Mouse (Mus musculus): ENCODE measurements around the gene Me3.

Me3 gene

GRCm38 (mm10) chr7:89829201-89829600 is 197.0 kb downstream of the Me3 start:
- no peak for DNase-seq (ENCODE audit: low read depth, low spot score)

- no peak for DNase-seq (ENCODE audit: low read depth, low spot score)
Observed at GRCm38 (mm10) chr7:89833521-89833920, 201.3 kb downstream of the Me3 start.

- DNase-seq (ENCODE audit: low read depth, low spot score): no peak
Observed at GRCm38 (mm10) chr7:89835566-89835965, 203.4 kb downstream of the Me3 start.

GRCm38 (mm10) chr7:89836676-89837075 is 204.5 kb downstream of the Me3 start:
- no peak for DNase-seq (ENCODE audit: low read depth, low spot score)

- no peak for DNase-seq (ENCODE audit: low read depth, low spot score)
Observed at GRCm38 (mm10) chr7:89837841-89838240, 205.6 kb downstream of the Me3 start.

GRCm38 (mm10) chr7:89839721-89840120 is 207.5 kb downstream of the Me3 start:
- no peak for DNase-seq (ENCODE audit: low read depth, low spot score)

GRCm38 (mm10) chr7:89841670-89842403 is 209.6 kb downstream of the Me3 start:
- peak; percentile 56 for DNase-seq (ENCODE audit: low read depth, low spot score)

GRCm38 (mm10) chr7:89842404-89842715 is 210.2 kb downstream of the Me3 start:
- no peak for DNase-seq (ENCODE audit: low read depth, low spot score)

- DNase-seq (ENCODE audit: low read depth, low spot score): no peak
Observed at GRCm38 (mm10) chr7:89843121-89843520, 210.9 kb downstream of the Me3 start.

GRCm38 (mm10) chr7:89843533-89843932 is 211.3 kb downstream of the Me3 start:
- no peak for DNase-seq (ENCODE audit: low read depth, low spot score)

- no peak for DNase-seq (ENCODE audit: low read depth, low spot score)
Observed at GRCm38 (mm10) chr7:89845669-89846068, 213.5 kb downstream of the Me3 start.

GRCm38 (mm10) chr7:89850510-89850909 is 218.3 kb downstream of the Me3 start:
- DNase-seq (ENCODE audit: low read depth, low spot score): no peak

GRCm38 (mm10) chr7:89852158-89853095 is 220.2 kb downstream of the Me3 start:
- DNase-seq (ENCODE audit: low read depth, low spot score): no peak

- DNase-seq (ENCODE audit: low read depth, low spot score): no peak
Observed at GRCm38 (mm10) chr7:89853131-89853530, 220.9 kb downstream of the Me3 start.

GRCm38 (mm10) chr7:89855196-89855595 is 223.0 kb downstream of the Me3 start:
- DNase-seq (ENCODE audit: low read depth, low spot score): no peak

GRCm38 (mm10) chr7:89856440-89857217 is 224.4 kb downstream of the Me3 start:
- no peak for DNase-seq (ENCODE audit: low read depth, low spot score)

GRCm38 (mm10) chr7:89864769-89865168 is 232.6 kb downstream of the Me3 start:
- DNase-seq (ENCODE audit: low read depth, low spot score): no peak

- DNase-seq (ENCODE audit: low read depth, low spot score): no peak
Observed at GRCm38 (mm10) chr7:89867221-89867620, 235.0 kb downstream of the Me3 start.

- no peak for DNase-seq (ENCODE audit: low read depth, low spot score)
Observed at GRCm38 (mm10) chr7:89879686-89880085, 247.5 kb downstream of the Me3 start.

- no peak for DNase-seq (ENCODE audit: low read depth, low spot score)
Observed at GRCm38 (mm10) chr7:89884551-89884950, 252.4 kb downstream of the Me3 start.

- DNase-seq (ENCODE audit: low read depth, low spot score): no peak
Observed at GRCm38 (mm10) chr7:89891412-89891811, 259.2 kb downstream of the Me3 start.

- no peak for DNase-seq (ENCODE audit: low read depth, low spot score)
Observed at GRCm38 (mm10) chr7:89891856-89892255, 259.7 kb downstream of the Me3 start.
